22 mouse cellular contexts compared by ENCODE assay signal in genomic region chr15:22969424-22969823, GRCm38 (mm10).
DNase-seq lines count a peak whose midpoint lies in the region.
"Had no signal": no experiment of that assay in that cellular context is flagged by ENCODE, and none has a peak within 500 bp of the region (broad histone marks: within the 10 kb centered on the region; RNA-seq: fewer than 3 reads in every experiment).

No protein-coding gene starts in this region.

- no peak overlapping the region for H3K4me3 ChIP-seq in heart, embryonic 10.5 days
- H3K4me3 ChIP-seq: forebrain, embryonic 10.5 days; hindbrain, embryonic 12.5 days; liver, embryonic 13.5 days; midbrain, embryonic 12.5 days; neural tube, embryonic 13.5 days; stomach, embryonic 15.5 days had no signal

- H3K9me3 ChIP-seq in heart, embryonic 10.5 days = no peaks in the 10 kb centered on the region
- H3K9me3 ChIP-seq: forebrain, embryonic 10.5 days; hindbrain, embryonic 12.5 days; liver, embryonic 13.5 days; midbrain, embryonic 12.5 days; neural tube, embryonic 13.5 days; stomach, embryonic 15.5 days had no signal

- no peak overlapping the region for H3K27ac ChIP-seq in heart, embryonic 10.5 days
- H3K27ac ChIP-seq: forebrain, embryonic 10.5 days; hindbrain, embryonic 12.5 days; liver, embryonic 13.5 days; midbrain, embryonic 12.5 days; neural tube, embryonic 13.5 days; stomach, embryonic 15.5 days had no signal

- WGBS in heart, embryonic 10.5 days = 82% methylated on average over 11 of the region's 11 CpGs

- peak; percentile 48 for DNase-seq in heart, adult 11 months
- DNase-seq in heart, embryonic 10.5 days (ENCODE audit: low spot score) = no peak
- peak; percentile 3 for DNase-seq in R1 (ENCODE audit: low read depth, low spot score)
- peak; percentile 18 to 42 for DNase-seq in frontal cortex, adult 2 months (ENCODE audit: extremely low spot score in 1 of 2, low spot score in 1 of 2)
- DNase-seq in right cerebral cortex, adult 2 months (ENCODE audit: low spot score in 2 of 2) = peak; percentile 23 to 48
- DNase-seq in neural tube, embryonic 10.5 days (ENCODE audit: extremely low spot score, low spot score) = no peak
- no peak for DNase-seq in thymus, postnatal 14 days
- no peak for DNase-seq in adrenal gland, postnatal 25 days
- DNase-seq: cerebellum, adult 9-10 months; gastrocnemius, postnatal 14 days; heart, adult 18-20 months; kidney, postnatal 36 days; liver, embryonic 13.5 days; lung, adult 2 months; lung, postnatal 14 days; thymus, adult 18-20 months; thymus, postnatal 4 days had no signal

- no peaks in the 10 kb centered on the region for H3K27me3 ChIP-seq in heart, embryonic 10.5 days (ENCODE audit: insufficient read depth, poor library complexity, severe bottlenecking)
- H3K27me3 ChIP-seq: hindbrain, embryonic 12.5 days; liver, embryonic 13.5 days; midbrain, embryonic 12.5 days; neural tube, embryonic 13.5 days; stomach, embryonic 15.5 days had no signal

- H3K4me1 ChIP-seq in heart, embryonic 10.5 days = no peaks in the 10 kb centered on the region
- H3K4me1 ChIP-seq: forebrain, embryonic 10.5 days; hindbrain, embryonic 12.5 days; liver, embryonic 13.5 days; midbrain, embryonic 12.5 days; neural tube, embryonic 13.5 days; stomach, embryonic 15.5 days had no signal

- no peaks in the 10 kb centered on the region for H3K36me3 ChIP-seq in heart, embryonic 10.5 days
- H3K36me3 ChIP-seq: forebrain, embryonic 10.5 days; hindbrain, embryonic 12.5 days; liver, embryonic 13.5 days; midbrain, embryonic 12.5 days; neural tube, embryonic 13.5 days; stomach, embryonic 15.5 days had no signal

Comparison
In these comparisons a context has a peak if more than half of its experiments do, and no peak if none do; other contexts are left out.
1. DNase-seq: peak in heart, adult 11 months (single experiment), R1 (single experiment), frontal cortex, adult 2 months (2 of 2) and right cerebral cortex, adult 2 months (2 of 2); none in heart, embryonic 10.5 days (single experiment), neural tube, embryonic 10.5 days (single experiment), thymus, postnatal 14 days (single experiment) and adrenal gland, postnatal 25 days (single experiment).